Mouse (Mus musculus): ENCODE results near the gene Arvcf. TPM values are rescaled to one million over a fixed set of nuclear protein-coding genes. Genes with fewer than 3 reads are reported as not detected.

The Arvcf gene
- total and polyA plus RNA-seq, 2 experiments from 2014 or later, result 22.5 to 62.1 TPM

GRCm38 (mm10) chr16:18379338-18380001 lies 31.5 kb downstream of the Arvcf start:
- no peak overlapping the region for H3K4me3 ChIP-seq (ENCODE audit: low read depth, low read length)
- TF ChIP-seq EP300 (IDR thresholded peaks at IDR 0.05; ENCODE audit: low read depth), result no peak
- TF ChIP-seq CTCF (IDR thresholded peaks at IDR 0.05; ENCODE audit: low read depth), result no peak
- 47% methylated on average over 8 of the region's 8 CpGs for WGBS
- DNase-seq (ENCODE audit: low spot score) (no peak), ATAC-seq (ENCODE audit: insufficient read depth, low read depth) (peak; percentile 38)
- no peaks in the 10 kb centered on the region for H3K36me3 ChIP-seq (replicated peaks; ENCODE audit: control insufficient read depth, insufficient read depth, low read length)
- H3K4me1 ChIP-seq (ENCODE audit: control insufficient read depth, insufficient read depth), result peaks cover 30% of the 10 kb centered on the region
- peak overlapping the region; percentile 44 for H3K27ac ChIP-seq (ENCODE audit: low read depth)
- no peaks in the 10 kb centered on the region for H3K9me3 ChIP-seq (replicated peaks; ENCODE audit: control insufficient read depth, low read length)
- H3K27me3 ChIP-seq (ENCODE audit: control insufficient read depth, insufficient read depth, low read length), result no peaks in the 10 kb centered on the region
- H3K4me2 ChIP-seq (ENCODE audit: low read depth, low read length), result no peak overlapping the region
- no peak overlapping the region for H3K9ac ChIP-seq (replicated peaks; ENCODE audit: low read depth, low read length)

GRCm38 (mm10) chr16:18380495-18381063 lies 32.6 kb downstream of the Arvcf start:
- WGBS, result 74% methylated on average over 6 of the region's 6 CpGs
- ATAC-seq (ENCODE audit: insufficient read depth, low read depth) (no peak), DNase-seq (ENCODE audit: low spot score) (no peak)
- H3K36me3 ChIP-seq (replicated peaks; ENCODE audit: control insufficient read depth, insufficient read depth, low read length), result no peaks in the 10 kb centered on the region
- no peak overlapping the region for H3K4me3 ChIP-seq (ENCODE audit: low read depth, low read length)
- H3K9ac ChIP-seq (replicated peaks; ENCODE audit: low read depth, low read length), result no peak overlapping the region
- no peaks in the 10 kb centered on the region for H3K9me3 ChIP-seq (replicated peaks; ENCODE audit: control insufficient read depth, low read length)
- H3K27me3 ChIP-seq (ENCODE audit: control insufficient read depth, insufficient read depth, low read length), result no peaks in the 10 kb centered on the region
- no peak overlapping the region for H3K27ac ChIP-seq (ENCODE audit: low read depth)
- peaks cover 30% of the 10 kb centered on the region for H3K4me1 ChIP-seq (ENCODE audit: control insufficient read depth, insufficient read depth)
- TF ChIP-seq EP300 (IDR thresholded peaks at IDR 0.05; ENCODE audit: low read depth) (no peak), CTCF (IDR thresholded peaks at IDR 0.05; ENCODE audit: low read depth) (no peak)
- H3K4me2 ChIP-seq (ENCODE audit: low read depth, low read length), result no peak overlapping the region

- 65% methylated on average over 6 of the region's 6 CpGs for WGBS
- ATAC-seq (ENCODE audit: insufficient read depth, low read depth), result no peak
- Histone ChIP-seq H3K9me3 (replicated peaks; ENCODE audit: control insufficient read depth, low read length) (no peaks in the 10 kb centered on the region), H3K4me1 (ENCODE audit: control insufficient read depth, insufficient read depth) (peaks cover 31% of the 10 kb centered on the region), H3K27ac (ENCODE audit: low read depth) (no peak overlapping the region), H3K27me3 (ENCODE audit: control insufficient read depth, insufficient read depth, low read length) (no peaks in the 10 kb centered on the region), H3K9ac (replicated peaks; ENCODE audit: low read depth, low read length) (no peak overlapping the region), H3K36me3 (replicated peaks; ENCODE audit: control insufficient read depth, insufficient read depth, low read length) (no peaks in the 10 kb centered on the region), H3K4me3 (ENCODE audit: low read depth, low read length) (no peak overlapping the region), H3K4me2 (ENCODE audit: low read depth, low read length) (no peak overlapping the region)
- TF ChIP-seq EP300 (IDR thresholded peaks at IDR 0.05; ENCODE audit: low read depth) (no peak), CTCF (IDR thresholded peaks at IDR 0.05; ENCODE audit: low read depth) (no peak)
- no peak for DNase-seq (ENCODE audit: low spot score)
These were observed 33.8 kb downstream of the Arvcf start for GRCm38 (mm10) chr16:18381621-18382258.

GRCm38 (mm10) chr16:18383045-18383726 lies 35.2 kb downstream of the Arvcf start:
- DNase-seq (ENCODE audit: low spot score) (peak; percentile 59), ATAC-seq (ENCODE audit: insufficient read depth, low read depth) (peak; percentile 60)
- Histone ChIP-seq H3K9me3 (replicated peaks; ENCODE audit: control insufficient read depth, low read length) (no peaks in the 10 kb centered on the region), H3K27me3 (ENCODE audit: control insufficient read depth, insufficient read depth, low read length) (no peaks in the 10 kb centered on the region), H3K36me3 (replicated peaks; ENCODE audit: control insufficient read depth, insufficient read depth, low read length) (no peaks in the 10 kb centered on the region), H3K4me2 (ENCODE audit: low read depth, low read length) (no peak overlapping the region), H3K4me1 (ENCODE audit: control insufficient read depth, insufficient read depth) (peaks cover 37% of the 10 kb centered on the region), H3K4me3 (ENCODE audit: low read depth, low read length) (no peak overlapping the region), H3K9ac (replicated peaks; ENCODE audit: low read depth, low read length) (no peak overlapping the region), H3K27ac (ENCODE audit: low read depth) (peak overlapping the region; percentile 14; the same call in 1 of the 2 replicates)
- TF ChIP-seq EP300 (IDR thresholded peaks at IDR 0.05; ENCODE audit: low read depth), result no peak
- no peak for TF ChIP-seq CTCF (IDR thresholded peaks at IDR 0.05; ENCODE audit: low read depth)
- WGBS, result 57% methylated on average over 9 of the region's 9 CpGs

GRCm38 (mm10) chr16:18383756-18384155 lies 35.8 kb downstream of the Arvcf start:
- no peaks in the 10 kb centered on the region for H3K9me3 ChIP-seq (replicated peaks; ENCODE audit: control insufficient read depth, low read length)
- H3K27me3 ChIP-seq (ENCODE audit: control insufficient read depth, insufficient read depth, low read length), result no peaks in the 10 kb centered on the region
- no peaks in the 10 kb centered on the region for H3K36me3 ChIP-seq (replicated peaks; ENCODE audit: control insufficient read depth, insufficient read depth, low read length)
- TF ChIP-seq EP300 (IDR thresholded peaks at IDR 0.05; ENCODE audit: low read depth) (no peak), CTCF (IDR thresholded peaks at IDR 0.05; ENCODE audit: low read depth) (no peak)
- peak overlapping the region; percentile 14; the same call in 1 of the 2 replicates for H3K27ac ChIP-seq (ENCODE audit: low read depth)
- DNase-seq (ENCODE audit: low spot score) (no peak), ATAC-seq (ENCODE audit: insufficient read depth, low read depth) (no peak)
- 38% methylated on average over 3 of the region's 3 CpGs for WGBS
- H3K4me2 ChIP-seq (ENCODE audit: low read depth, low read length), result no peak overlapping the region
- no peak overlapping the region for H3K4me3 ChIP-seq (ENCODE audit: low read depth, low read length)
- peaks cover 43% of the 10 kb centered on the region for H3K4me1 ChIP-seq (ENCODE audit: control insufficient read depth, insufficient read depth)
- no peak overlapping the region for H3K9ac ChIP-seq (replicated peaks; ENCODE audit: low read depth, low read length)
